Mouse (Mus musculus): Measurements from ENCODE around the gene Rhog. TPM values are rescaled to one million over a fixed set of nuclear protein-coding genes. Genes with fewer than 3 reads are reported as not detected.

The Rhog gene
- 31.4 and 35.9 TPM in 2 replicates for polyA plus RNA-seq (2012; rRNA removed)
- polyA plus RNA-seq (2014; fragmentation: Nextera tagmentation; extraction: Ambion mirVana) = 53.4 and 55.6 TPM in 2 replicates

- H3K27ac ChIP-seq = no peak within 1 kb of the TSS
- H3K36me3 ChIP-seq (replicated peaks; ENCODE audit: control insufficient read depth, insufficient read depth, low read depth) = no peaks in the 10 kb centered on the region
- WGBS (ENCODE audit: insufficient replicate concordance) = 72% methylated on average over 3 of the region's 3 CpGs
- no peak for TF ChIP-seq EP300 (IDR thresholded peaks at IDR 0.05; ENCODE audit: low read depth)
- TF ChIP-seq CTCF (IDR thresholded peaks at IDR 0.05; ENCODE audit: low read depth) = no peak
- H3K4me3 ChIP-seq (ENCODE audit: insufficient read depth in 1 of 2, low read depth in 2 of 2, low read length in 2 of 2) = no peak within 1 kb of the TSS
- no peaks in the 10 kb centered on the region for H3K27me3 ChIP-seq (ENCODE audit: control insufficient read depth, insufficient read depth, low read length)
- no peak for DNase-seq (ENCODE audit: low read depth in 3 of 3, low spot score in 3 of 3)
- no peak for ATAC-seq (ENCODE audit: insufficient read depth)
- H3K9ac ChIP-seq (replicated peaks) = no peak within 1 kb of the TSS; the same call in 1 of the 2 replicates
- peaks cover 10 to 11% of the 10 kb centered on the region in 2 experiments for H3K4me1 ChIP-seq (replicated peaks; ENCODE audit: control insufficient read depth in 2 of 2, insufficient read depth in 2 of 2, low read length in 1 of 2)
- no peaks in the 10 kb centered on the region for H3K9me3 ChIP-seq (ENCODE audit: control insufficient read depth, low read length)
- no peak within 1 kb of the TSS for H3K4me2 ChIP-seq (ENCODE audit: low read depth)
Measured at GRCm38 (mm10) chr7:102255954-102256353, at the start of gene Rhog. Gene Rhog (minus strand): TSS chr7:102256054.

- Histone ChIP-seq H3K9ac (replicated peaks) (no peak overlapping the region), H3K4me2 (ENCODE audit: low read depth) (no peak overlapping the region), H3K27me3 (ENCODE audit: control insufficient read depth, insufficient read depth, low read length) (no peaks in the 10 kb centered on the region), H3K4me3 (ENCODE audit: insufficient read depth in 1 of 2, low read depth in 2 of 2, low read length in 2 of 2) (no peak overlapping the region), H3K36me3 (replicated peaks; ENCODE audit: control insufficient read depth, insufficient read depth, low read depth) (no peaks in the 10 kb centered on the region), H3K9me3 (ENCODE audit: control insufficient read depth, low read length) (no peaks in the 10 kb centered on the region), H3K4me1 (replicated peaks; ENCODE audit: control insufficient read depth in 2 of 2, insufficient read depth in 2 of 2, low read length in 1 of 2) (no peaks in the 10 kb centered on the region), H3K27ac (no peak overlapping the region)
- ATAC-seq (ENCODE audit: insufficient read depth) (no peak), DNase-seq (ENCODE audit: low read depth in 3 of 3, low spot score in 3 of 3) (no peak)
- WGBS (ENCODE audit: insufficient replicate concordance) = 63% methylated on average over 2 of the region's 2 CpGs
- TF ChIP-seq EP300 (IDR thresholded peaks at IDR 0.05; ENCODE audit: low read depth) (no peak), CTCF (IDR thresholded peaks at IDR 0.05; ENCODE audit: low read depth) (no peak)
Measured at GRCm38 (mm10) chr7:102305596-102305995, 49.7 kb upstream of the Rhog start.

GRCm38 (mm10) chr7:102302471-102302870 is 46.6 kb upstream of the Rhog start:
- 80% methylated on average over 4 of the region's 4 CpGs for whole genome bisulfite sequencing (ENCODE audit: insufficient replicate concordance)
- no peak for ATAC-seq (ENCODE audit: insufficient read depth)
- no peak overlapping the region for H3K9ac ChIP-seq (replicated peaks)

GRCm38 (mm10) chr7:102300761-102301160 is 44.9 kb upstream of the Rhog start:
- TF ChIP-seq CTCF (IDR thresholded peaks at IDR 0.05; ENCODE audit: low read depth) (no peak), EP300 (IDR thresholded peaks at IDR 0.05; ENCODE audit: low read depth) (no peak)
- H3K27ac ChIP-seq = no peak overlapping the region
- 63% methylated on average over 1 of the region's 1 CpGs for WGBS (ENCODE audit: insufficient replicate concordance)
- H3K9me3 ChIP-seq (ENCODE audit: control insufficient read depth, low read length) = no peaks in the 10 kb centered on the region
- no peak overlapping the region for H3K4me2 ChIP-seq (ENCODE audit: low read depth)
- H3K4me3 ChIP-seq (ENCODE audit: insufficient read depth in 1 of 2, low read depth in 2 of 2, low read length in 2 of 2) = no peak overlapping the region
- DNase-seq (ENCODE audit: low read depth in 3 of 3, low spot score in 3 of 3) (no peak), ATAC-seq (ENCODE audit: insufficient read depth) (no peak)
- no peaks in the 10 kb centered on the region for H3K36me3 ChIP-seq (replicated peaks; ENCODE audit: control insufficient read depth, insufficient read depth, low read depth)
- no peaks in the 10 kb centered on the region for H3K4me1 ChIP-seq (replicated peaks; ENCODE audit: control insufficient read depth in 2 of 2, insufficient read depth in 2 of 2, low read length in 1 of 2)
- H3K9ac ChIP-seq (replicated peaks) = no peak overlapping the region
- H3K27me3 ChIP-seq (ENCODE audit: control insufficient read depth, insufficient read depth, low read length) = no peaks in the 10 kb centered on the region

More at GRCm38 (mm10) chr7:102302471-102302870, 46.6 kb upstream of the Rhog start:
- H3K36me3 ChIP-seq (replicated peaks; ENCODE audit: control insufficient read depth, insufficient read depth, low read depth) = no peaks in the 10 kb centered on the region
- no peaks in the 10 kb centered on the region for H3K9me3 ChIP-seq (ENCODE audit: control insufficient read depth, low read length)
- no peak overlapping the region for H3K4me3 ChIP-seq (ENCODE audit: insufficient read depth in 1 of 2, low read depth in 2 of 2, low read length in 2 of 2)
- no peak for TF ChIP-seq CTCF (IDR thresholded peaks at IDR 0.05; ENCODE audit: low read depth)
- no peak for TF ChIP-seq EP300 (IDR thresholded peaks at IDR 0.05; ENCODE audit: low read depth)
- DNase-seq (ENCODE audit: low read depth in 3 of 3, low spot score in 3 of 3) = no peak
- no peaks in the 10 kb centered on the region for H3K4me1 ChIP-seq (replicated peaks; ENCODE audit: control insufficient read depth in 2 of 2, insufficient read depth in 2 of 2, low read length in 1 of 2)
- no peak overlapping the region for H3K27ac ChIP-seq
- no peak overlapping the region for H3K4me2 ChIP-seq (ENCODE audit: low read depth)
- no peaks in the 10 kb centered on the region for H3K27me3 ChIP-seq (ENCODE audit: control insufficient read depth, insufficient read depth, low read length)

GRCm38 (mm10) chr7:102293234-102293633 is 37.4 kb upstream of the Rhog start:
- no peaks in the 10 kb centered on the region for H3K36me3 ChIP-seq (replicated peaks; ENCODE audit: control insufficient read depth, insufficient read depth, low read depth)
- no peak for DNase-seq (ENCODE audit: low read depth in 3 of 3, low spot score in 3 of 3)
- 22% methylated on average over 2 of the region's 2 CpGs for WGBS (ENCODE audit: insufficient replicate concordance)

More at GRCm38 (mm10) chr7:102293234-102293633, 37.4 kb upstream of the Rhog start:
- H3K9me3 ChIP-seq (ENCODE audit: control insufficient read depth, low read length) = no peaks in the 10 kb centered on the region
- no peaks in the 10 kb centered on the region for H3K27me3 ChIP-seq (ENCODE audit: control insufficient read depth, insufficient read depth, low read length)
- TF ChIP-seq CTCF (IDR thresholded peaks at IDR 0.05; ENCODE audit: low read depth) = no peak
- TF ChIP-seq EP300 (IDR thresholded peaks at IDR 0.05; ENCODE audit: low read depth) = no peak
- H3K4me2 ChIP-seq (ENCODE audit: low read depth) = no peak overlapping the region
- H3K9ac ChIP-seq (replicated peaks) = no peak overlapping the region
- no peak overlapping the region for H3K27ac ChIP-seq
- H3K4me3 ChIP-seq (ENCODE audit: insufficient read depth in 1 of 2, low read depth in 2 of 2, low read length in 2 of 2) = no peak overlapping the region
- no peak for ATAC-seq (ENCODE audit: insufficient read depth)
- H3K4me1 ChIP-seq (replicated peaks; ENCODE audit: control insufficient read depth in 2 of 2, insufficient read depth in 2 of 2, low read length in 1 of 2) = peaks cover 0 to 4% of the 10 kb centered on the region in 2 experiments; a peak in 1 of 4 replicates
